Mouse (Mus musculus) liver, embryonic 14.5 days (tissue): ENCODE measurements around the gene Lpcat3. TPM values are rescaled to one million over a fixed set of nuclear protein-coding genes. Genes with fewer than 3 reads are reported as not detected.
"Not testable (repeated sequence)": the region's sequence is repeated elsewhere in the genome, so short reads cannot be mapped to it uniquely, and the experiment has no call there.

Experiments used
- ATAC-seq: fragments of 200-750 bp; cut with Nextera tagmentation; 2 replicates; pipeline ENCODE4 v1.8.0; 2017; ENCODE audit warnings: moderate number of reproducible peaks, mild to moderate bottlenecking, moderate library complexity; ENCODE audit not compliant: insufficient read depth
- DNase-seq, 3 experiments: peaks; one replicate each; pipeline ENCODE4 v3.0.0-alpha.2; 2012 to 2013; ENCODE audit warnings: low read depth in 3 of 3, low spot score in 3 of 3
- H3K27ac ChIP-seq: fragments of 300-500 bp; sonication (generic); 2 replicates; pipeline ENCODE4 v1.5.1; 2014; ENCODE audit warnings: moderate library complexity, mild to moderate bottlenecking, control low read depth, inconsistent platforms
- H3K27me3 ChIP-seq: fragments of 300-500 bp; sonication (generic); 2 replicates; pipeline ENCODE4 v1.6.1; 2014; ENCODE audit warnings: mild to moderate bottlenecking, low read length, moderate library complexity; ENCODE audit not compliant: control insufficient read depth, insufficient read depth
- H3K36me3 ChIP-seq: fragments of 300-500 bp; sonication (generic); replicated peaks from 2 replicates; pipeline ENCODE4 v1.6.1; 2014; ENCODE audit warnings: low read depth; ENCODE audit not compliant: control insufficient read depth, insufficient read depth
- H3K4me1 ChIP-seq, 2 experiments: fragments of 200-500 bp in 1 of 2; fragments of 300-500 bp in 1 of 2; sonication (generic) in 1 of 2; replicated peaks; 2 replicates each; pipeline ENCODE4 v1.6.1; 2012 to 2014; ENCODE audit warnings: antibody characterized with exemption in 1 of 2, inconsistent platforms in 1 of 2, low read length in 1 of 2; ENCODE audit not compliant: control insufficient read depth in 2 of 2, insufficient read depth in 2 of 2
- H3K4me2 ChIP-seq: fragments of 300-500 bp; sonication (generic); 2 replicates; pipeline ENCODE4 v1.6.1; 2014; ENCODE audit warnings: low read depth, mild to moderate bottlenecking, control low read depth, moderate library complexity
- H3K4me3 ChIP-seq, 2 experiments: fragments of 200-500 bp in 1 of 2; fragments of 300-500 bp in 1 of 2; sonication (generic) in 1 of 2; 2 replicates each; pipeline ENCODE4 v1.5.1; 2012 to 2014; ENCODE audit warnings: low read depth in 2 of 2, low read length in 2 of 2, mild to moderate bottlenecking in 2 of 2, control low read depth in 1 of 2, inconsistent platforms in 1 of 2, moderate library complexity in 1 of 2; ENCODE audit not compliant: insufficient read depth in 1 of 2
- H3K9ac ChIP-seq: fragments of 300-500 bp; sonication (generic); replicated peaks from 2 replicates; pipeline ENCODE4 v1.6.1; 2014; ENCODE audit warnings: mild to moderate bottlenecking, control low read depth, moderate library complexity
- H3K9me3 ChIP-seq: fragments of 300-500 bp; sonication (generic); 2 replicates; pipeline ENCODE4 v1.6.1; 2016; ENCODE audit warnings: low read length, mixed read lengths; ENCODE audit not compliant: control insufficient read depth
- CTCF ChIP-seq: IDR thresholded peaks from 2 replicates; pipeline ENCODE4 v1.5.1; 2016; ENCODE audit warnings: antibody characterized with exemption, low read depth, control low read depth
- EP300 ChIP-seq: IDR thresholded peaks from 2 replicates; pipeline ENCODE4 v1.6.1; 2016; ENCODE audit warnings: antibody characterized with exemption, low read depth
- WGBS: fragments of 180-500 bp; shearing (Covaris S2); extraction: QIAGEN DNeasy Blood & Tissue Kit; methylation state at CpG from one replicate; pipeline ENCODE4 v1.1.7; 2014; ENCODE audit not compliant: insufficient replicate concordance; 5-methylcytosine and 5-hydroxymethylcytosine counted together
- polyA plus RNA-seq, 2 experiments: library from polyadenylated mRNA; depleted of rRNA in 1 of 2; stranded (reverse) in 1 of 2; unstranded in 1 of 2; fragments of >200 nt; fragmentation: Nextera tagmentation in 1 of 2; extraction: Ambion mirVana in 1 of 2; gene quantifications; 2 replicates each; pipeline versions ENCODE4 v1.2.1 to v1.2.3; 2012 to 2014

The Lpcat3 gene
- polyA plus RNA-seq, 2 experiments = 61.4 to 64.2 TPM

- Histone ChIP-seq H3K4me3 (no peak overlapping the region), H3K36me3 (peaks cover 11% of the 10 kb centered on the region; the same call in 1 of the 2 replicates), H3K27me3 (no peaks in the 10 kb centered on the region), H3K27ac (no peak overlapping the region), H3K4me2 (no peak overlapping the region), H3K9ac (no peak overlapping the region), H3K4me1 (peaks cover 14 to 19% of the 10 kb centered on the region in 2 experiments), H3K9me3 (no peaks in the 10 kb centered on the region)
- TF ChIP-seq CTCF (no peak), EP300 (no peak)
- DNase-seq (no peak), ATAC-seq (no peak)
- 72% methylated on average over 6 of the region's 6 CpGs for WGBS
These were observed 13.3 kb downstream of the Lpcat3 start for GRCm38 (mm10) chr6:124676171-124676570.

GRCm38 (mm10) chr6:124678769-124679168 lies 15.9 kb downstream of the Lpcat3 start:
- ATAC-seq (no peak), DNase-seq (no peak)
- no peak overlapping the region for H3K9ac ChIP-seq
- H3K27me3 ChIP-seq = no peaks in the 10 kb centered on the region
- WGBS = 82% methylated on average over 7 of the region's 7 CpGs
- H3K9me3 ChIP-seq = no peaks in the 10 kb centered on the region
- no peak overlapping the region for H3K4me3 ChIP-seq
- no peak overlapping the region for H3K4me2 ChIP-seq
- peaks cover 21 to 28% of the 10 kb centered on the region in 2 experiments for H3K4me1 ChIP-seq
- H3K36me3 ChIP-seq = peaks cover 8% of the 10 kb centered on the region; the same call in 1 of the 2 replicates
- no peak overlapping the region for H3K27ac ChIP-seq
- TF ChIP-seq EP300 (no peak), CTCF (no peak)

- H3K27ac ChIP-seq = no peak overlapping the region
- no peaks in the 10 kb centered on the region for H3K9me3 ChIP-seq
- no peak overlapping the region for H3K9ac ChIP-seq
- DNase-seq (no peak), ATAC-seq (no peak)
- H3K4me3 ChIP-seq = no peak overlapping the region
- peaks cover 22 to 34% of the 10 kb centered on the region in 2 experiments for H3K4me1 ChIP-seq
- no peak overlapping the region for H3K4me2 ChIP-seq
- H3K36me3 ChIP-seq = peaks cover 3% of the 10 kb centered on the region; the same call in 1 of the 2 replicates
- TF ChIP-seq CTCF (no peak), EP300 (no peak)
- H3K27me3 ChIP-seq = no peaks in the 10 kb centered on the region
- WGBS = 96% methylated on average over 3 of the region's 3 CpGs
These were observed 16.7 kb downstream of the Lpcat3 start for GRCm38 (mm10) chr6:124679486-124679885.

GRCm38 (mm10) chr6:124682291-124682690 lies 19.5 kb downstream of the Lpcat3 start:
- Histone ChIP-seq H3K27ac (peak overlapping the region; percentile 54; the same call in 1 of the 2 replicates), H3K4me1 (peaks cover 43 to 52% of the 10 kb centered on the region in 2 experiments)
- not testable (repeated sequence) for H3K4me3 ChIP-seq, H3K9me3 ChIP-seq, H3K9ac ChIP-seq, DNase-seq, H3K27me3 ChIP-seq, H3K4me2 ChIP-seq, H3K36me3 ChIP-seq, ATAC-seq
- 54% methylated on average over 6 of the region's 6 CpGs for WGBS

GRCm38 (mm10) chr6:124683591-124684417 lies 21.0 kb downstream of the Lpcat3 start:
- peak; percentile 72 to 73 (median 72) for DNase-seq
- TF ChIP-seq EP300 (peak; percentile 80), CTCF (no peak)
- Histone ChIP-seq H3K4me3 (0 out of 4 replicates have a peak overlapping the region, but pooled peaks of 1 of the 2 experiments have one; percentile 13), H3K4me2 (peak overlapping the region; percentile 56), H3K36me3 (peaks cover 2% of the 10 kb centered on the region; the same call in 1 of the 2 replicates), H3K27me3 (no peaks in the 10 kb centered on the region), H3K4me1 (peaks cover 43 to 52% of the 10 kb centered on the region in 2 experiments), H3K27ac (peak overlapping the region; percentile 54), H3K9ac (peak overlapping the region; percentile 23), H3K9me3 (no peaks in the 10 kb centered on the region)
- WGBS = 45% methylated on average over 14 of the region's 14 CpGs
- peak; percentile 88 for ATAC-seq
